Mouse (Mus musculus) heart, embryonic 10.5 days (tissue): ENCODE results near the gene Ceacam11. TPM values are rescaled to one million over a fixed set of nuclear protein-coding genes. Genes with fewer than 3 reads are reported as not detected.
"Not testable (repeated sequence)": the region's sequence is repeated elsewhere in the genome, so short reads cannot be mapped to it uniquely, and the experiment has no call there.

Experiments
- DNase-seq: peaks from one replicate; pipeline ENCODE4 v3.0.0-alpha.2; 2017; ENCODE audit warnings: low spot score
- H3K27ac ChIP-seq: fragments of 300-500 bp; sonication (generic); 2 replicates; pipeline ENCODE4 v1.5.1; 2016; ENCODE audit warnings: mild to moderate bottlenecking
- H3K27me3 ChIP-seq: fragments of 300-500 bp; sonication (generic); 2 replicates; pipeline ENCODE4 v1.6.1; 2016; ENCODE audit warnings: mild to moderate bottlenecking; ENCODE audit not compliant: poor library complexity, insufficient read depth, severe bottlenecking
- H3K36me3 ChIP-seq: fragments of 300-500 bp; sonication (generic); 2 replicates; pipeline ENCODE4 v1.6.1; 2016; ENCODE audit warnings: mild to moderate bottlenecking, moderate library complexity
- H3K4me1 ChIP-seq: fragments of 300-500 bp; sonication (generic); 2 replicates; pipeline ENCODE4 v1.6.1; 2016; ENCODE audit warnings: mild to moderate bottlenecking
- H3K4me3 ChIP-seq: fragments of 300-500 bp; sonication (generic); 2 replicates; pipeline ENCODE4 v1.5.1; 2016; ENCODE audit warnings: mild to moderate bottlenecking, moderate library complexity
- H3K9me3 ChIP-seq: fragments of 300-500 bp; sonication (generic); 2 replicates; pipeline ENCODE4 v1.6.1; 2016; ENCODE audit warnings: mild to moderate bottlenecking, moderate library complexity
- WGBS: fragments of 180-500 bp; shearing (Covaris S2); methylation state at CpG from one replicate; pipeline ENCODE4 v1.1.7; 2016; 5-methylcytosine and 5-hydroxymethylcytosine counted together
- microRNA-seq: library from miRNA; unstranded; fragments of <30 nt; microRNA quantifications from one replicate; pipeline ENCODE4, GENCODE M21; 2017
- polyA plus RNA-seq: library from polyadenylated mRNA; unstranded; fragments of >200 nt; fragmentation: Nextera tagmentation; extraction: Ambion mirVana; gene quantifications from 2 replicates; pipeline ENCODE4 v1.2.1, GENCODE M21; 2016

Ceacam11 gene
- not detected in 2 replicates for polyA plus RNA-seq

DNA sequence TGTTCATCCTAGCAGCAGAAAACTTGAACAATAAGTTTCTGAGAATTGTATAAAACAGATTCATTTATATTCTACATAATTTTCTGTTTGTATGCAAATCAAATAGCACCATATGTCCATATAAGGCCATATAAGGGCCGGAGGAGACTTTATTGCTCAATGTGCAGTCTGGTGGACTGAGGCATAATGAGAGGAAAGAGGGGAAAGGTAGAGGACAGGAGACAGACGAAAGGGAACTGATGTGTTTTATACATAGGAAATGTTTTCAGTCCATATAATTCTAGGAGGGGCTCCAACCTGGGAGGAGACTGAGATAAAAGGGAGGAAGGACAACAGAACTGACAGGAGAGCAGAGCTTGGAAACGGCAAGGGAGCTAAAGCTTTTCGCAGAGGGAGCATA is at the start of gene Ceacam11:
TSS of gene Ceacam11 (plus strand) at position 301 of the 400 bp plus-strand sequence.
- DNase-seq = no peak
- no peaks in the 10 kb centered on the region for H3K27me3 ChIP-seq
- no peak within 1 kb of the TSS for H3K27ac ChIP-seq
- H3K4me3 ChIP-seq = no peak within 1 kb of the TSS
- no peaks in the 10 kb centered on the region for H3K4me1 ChIP-seq
- peaks cover 17% of the 10 kb centered on the region for H3K9me3 ChIP-seq
- WGBS = 77% methylated on average over 4 of the region's 4 CpGs
- no peaks in the 10 kb centered on the region for H3K36me3 ChIP-seq

GRCm38 (mm10) chr7:18001131-18001530 is 29.2 kb downstream of the Ceacam11 start:
- not testable (repeated sequence) for H3K4me1 ChIP-seq, H3K27me3 ChIP-seq, H3K27ac ChIP-seq, DNase-seq, H3K36me3 ChIP-seq, H3K4me3 ChIP-seq, H3K9me3 ChIP-seq
- WGBS = 83% methylated on average over 1 of the region's 1 CpGs

DNA sequence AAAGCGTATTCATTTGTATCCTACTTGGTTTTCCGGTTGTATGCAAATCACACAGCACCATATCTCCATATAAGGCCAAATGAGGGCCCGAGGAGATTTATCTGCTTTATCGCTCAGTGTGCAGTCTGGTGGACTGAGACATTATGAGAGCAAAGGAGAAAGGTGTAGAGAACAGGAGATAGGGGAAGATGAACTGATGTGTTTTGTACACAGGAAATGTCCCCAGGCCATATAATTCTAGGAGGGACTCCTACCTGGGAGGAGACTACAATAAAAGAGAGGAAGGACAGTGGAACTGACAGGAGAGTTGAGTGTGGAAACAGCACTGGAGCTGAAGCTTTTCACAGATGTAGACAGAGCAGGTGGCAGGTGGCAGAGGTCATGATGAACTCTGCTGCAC is 37.7 kb downstream of the Ceacam11 start, which contains the start of gene Ceacam13:
TSS of gene Ceacam13 (plus strand) at position 301 of the 400 bp plus-strand sequence.
- 78% methylated on average over 4 of the region's 4 CpGs for WGBS
- Histone ChIP-seq H3K9me3 (peaks cover 10% of the 10 kb centered on the region), H3K27ac (no peak within 1 kb of the TSS), H3K36me3 (no peaks in the 10 kb centered on the region), H3K4me3 (no peak within 1 kb of the TSS), H3K4me1 (no peaks in the 10 kb centered on the region), H3K27me3 (no peaks in the 10 kb centered on the region)
- no peak for DNase-seq

Small RNAs within 50 kb of the gene (microRNA-seq; reads per million reads assigned to microRNA genes)
- not detected for gene Gm22414

Other genes with a start within 250 kb of the Ceacam11 start
- not detected in 2 replicates for gene Ceacam14, start 159.5 kb upstream of the Ceacam11 start, polyA plus RNA-seq
- gene Gm5155, start 100.4 kb upstream of the Ceacam11 start, polyA plus RNA-seq = not detected in 2 replicates
- gene Ceacam13, start 37.8 kb downstream of the Ceacam11 start, polyA plus RNA-seq = not detected in 2 replicates
- gene Ceacam12, start 93.8 kb downstream of the Ceacam11 start, polyA plus RNA-seq = not detected in 2 replicates
- gene Igfl3, start 204.4 kb downstream of the Ceacam11 start, polyA plus RNA-seq = not detected in 2 replicates